ENCODE assay signal across 17 mouse cellular contexts in genomic region chr13:113574232-113574631, GRCm38 (mm10). TPM values are rescaled to one million over a fixed set of nuclear protein-coding genes. Genes with fewer than 3 reads are reported as not detected.
A peak's percentile ranks its signal among the peaks of the same experiment; 100 is the strongest.
DNase-seq lines count a peak whose midpoint lies in the region; ATAC-seq and TF ChIP-seq lines count a peak whose summit lies in the region.
"Had no signal": no experiment of that assay in that cellular context is flagged by ENCODE, and none has a peak within 500 bp of the region (broad histone marks: within the 10 kb centered on the region; RNA-seq: fewer than 3 reads in every experiment).

No protein-coding gene starts in this region.

- H3K27me3 ChIP-seq in liver, embryonic 11.5 days (replicated peaks; ENCODE audit: control insufficient read depth, insufficient read depth, low read length): no peaks in the 10 kb centered on the region
- H3K27me3 ChIP-seq in lung, postnatal 0 days (replicated peaks; ENCODE audit: insufficient read depth, low read length): no peaks in the 10 kb centered on the region
- H3K27me3 ChIP-seq: forebrain, embryonic 12.5 days; heart, embryonic 12.5 days; liver, embryonic 15.5 days had no signal

- H3K4me2 ChIP-seq in liver, embryonic 11.5 days: no peak overlapping the region
- no peak overlapping the region for H3K4me2 ChIP-seq in lung, postnatal 0 days (replicated peaks; ENCODE audit: low read depth, low read length)
- H3K4me2 ChIP-seq: forebrain, embryonic 12.5 days; heart, embryonic 12.5 days; liver, embryonic 15.5 days had no signal

- ATAC-seq in megakaryocyte-erythroid progenitor cell, adult 5-6 weeks (replicated peaks; ENCODE audit: low FRiP score, low TSS enrichment, poor library complexity, severe bottlenecking): 0 out of 2 replicates have a peak, but pooled peaks have one; percentile 20
- ATAC-seq in liver, embryonic 11.5 days (replicated peaks; ENCODE audit: low FRiP score): no peak
- no peak for ATAC-seq in lung, postnatal 0 days
- ATAC-seq: hindbrain, embryonic 16.5 days had no signal

- no peak overlapping the region for H3K9ac ChIP-seq in liver, embryonic 11.5 days (ENCODE audit: low read depth, low read length)
- no peak overlapping the region for H3K9ac ChIP-seq in lung, postnatal 0 days (replicated peaks; ENCODE audit: low read depth)
- H3K9ac ChIP-seq: forebrain, embryonic 12.5 days; heart, embryonic 12.5 days; liver, embryonic 15.5 days had no signal

- peak; percentile 14 to 15 for DNase-seq in B cell, adult 2 months
- DNase-seq in CD8-positive naive resting alpha-beta T cell, adult 2 months (ENCODE audit: low read depth in 2 of 2, low spot score in 2 of 2): peak; percentile 14 to 38
- peak; percentile 89 for DNase-seq in thymus, postnatal 14 days
- DNase-seq in liver, embryonic 11.5 days (ENCODE audit: low spot score): no peak
- DNase-seq in frontal cortex, postnatal 14 days (ENCODE audit: low spot score in 2 of 2): no peak
- no peak for DNase-seq in lung, postnatal 0 days (ENCODE audit: low spot score)
- DNase-seq: cerebellum, adult 9-10 months; heart, postnatal 36 days; kidney, adult 18-20 months; midbrain, embryonic 14.5 days had no signal

- H3K9me3 ChIP-seq in liver, embryonic 11.5 days (ENCODE audit: control insufficient read depth, low read length): no peaks in the 10 kb centered on the region
- no peaks in the 10 kb centered on the region for H3K9me3 ChIP-seq in lung, postnatal 0 days (ENCODE audit: low read length)
- H3K9me3 ChIP-seq: forebrain, embryonic 12.5 days; heart, embryonic 12.5 days; liver, embryonic 15.5 days had no signal

- no peak overlapping the region for H3K4me3 ChIP-seq in liver, embryonic 11.5 days (ENCODE audit: low read depth, low read length)
- no peak overlapping the region for H3K4me3 ChIP-seq in lung, postnatal 0 days (ENCODE audit: low read depth, low read length)
- H3K4me3 ChIP-seq: forebrain, embryonic 12.5 days; heart, embryonic 12.5 days; liver, embryonic 15.5 days had no signal

- 77% methylated on average over 13 of the region's 13 CpGs for WGBS in liver, embryonic 11.5 days
- WGBS in lung, postnatal 0 days: 83% methylated on average over 13 of the region's 13 CpGs

- no peak for TF ChIP-seq EP300 in lung, postnatal 0 days (IDR thresholded peaks at IDR 0.05)

- TF ChIP-seq CTCF in lung, postnatal 0 days (IDR thresholded peaks at IDR 0.05): no peak

- no peak overlapping the region for H3K27ac ChIP-seq in liver, embryonic 11.5 days (ENCODE audit: low read depth, low read length)
- H3K27ac ChIP-seq in lung, postnatal 0 days (ENCODE audit: low read length): no peak overlapping the region
- H3K27ac ChIP-seq: forebrain, embryonic 12.5 days; kidney, postnatal 0 days; liver, embryonic 15.5 days; stomach, postnatal 0 days had no signal

- H3K4me1 ChIP-seq in liver, embryonic 11.5 days (replicated peaks; ENCODE audit: control insufficient read depth, insufficient read depth, low read length): no peaks in the 10 kb centered on the region
- H3K4me1 ChIP-seq in lung, postnatal 0 days (ENCODE audit: insufficient read depth, low read depth, low read length): no peaks in the 10 kb centered on the region
- H3K4me1 ChIP-seq: forebrain, embryonic 12.5 days; heart, embryonic 12.5 days; liver, embryonic 15.5 days had no signal

- no peaks in the 10 kb centered on the region for H3K36me3 ChIP-seq in liver, embryonic 11.5 days (ENCODE audit: control insufficient read depth, insufficient read depth, low read length)
- H3K36me3 ChIP-seq in lung, postnatal 0 days (ENCODE audit: insufficient read depth, low read length): no peaks in the 10 kb centered on the region
- H3K36me3 ChIP-seq: forebrain, embryonic 12.5 days; heart, embryonic 12.5 days; liver, embryonic 15.5 days had no signal

RNA-seq across cellular contexts. Expression of gene Snx18, which starts 44.1 kb away (rescaled TPM):
- 5.3 and 10.9 TPM in 2 replicates for total RNA-seq in megakaryocyte-erythroid progenitor cell, adult 5-6 weeks (2014; fragmentation: Nextera tagmentation)
- total RNA-seq in megakaryocyte-erythroid progenitor cell, adult 5-6 weeks (2017): 13.2 and 18.1 TPM in 2 replicates
- 14.9 and 16.0 TPM in 2 replicates for polyA plus RNA-seq in liver, embryonic 11.5 days (2014; fragmentation: Nextera tagmentation; extraction: Ambion mirVana)
- 18.1 and 22.0 TPM in 2 replicates for polyA plus RNA-seq in lung, postnatal 0 days (2015; fragmentation: Nextera tagmentation; extraction: Ambion mirVana)

Comparison
In these comparisons a context has a peak if more than half of its experiments do, and no peak if none do; other contexts are left out.
1. DNase-seq: peak in B cell, adult 2 months (2 of 2), CD8-positive naive resting alpha-beta T cell, adult 2 months (2 of 2) and thymus, postnatal 14 days (single experiment); none in liver, embryonic 11.5 days (single experiment), frontal cortex, postnatal 14 days (0 of 2) and lung, postnatal 0 days (single experiment).